Mouse (Mus musculus) thymus, adult 2 months (tissue): Measurements from ENCODE around the gene Tango2. TPM values are rescaled to one million over a fixed set of nuclear protein-coding genes. Genes with fewer than 3 reads are reported as not detected.

Experiments used
- DNase-seq: peaks from one replicate; pipeline ENCODE4 v3.0.0; 2021
- H3K27ac ChIP-seq: fragments of 200-500 bp; 2 replicates; pipeline ENCODE4 v1.5.1; 2012; ENCODE audit warnings: low read length, control low read depth; ENCODE audit not compliant: control insufficient read depth, insufficient read depth
- H3K27me3 ChIP-seq: fragments of 200-500 bp; 2 replicates; pipeline ENCODE4 v1.6.1; 2012; ENCODE audit warnings: mild to moderate bottlenecking, low read length, moderate library complexity, mixed read lengths; ENCODE audit not compliant: control insufficient read depth, insufficient read depth
- H3K36me3 ChIP-seq: fragments of 200-500 bp; 2 replicates; pipeline ENCODE4 v1.6.1; 2012; ENCODE audit warnings: mild to moderate bottlenecking, low read length, moderate library complexity; ENCODE audit not compliant: control insufficient read depth, insufficient read depth
- H3K4me1 ChIP-seq: fragments of 200-500 bp; replicated peaks from 2 replicates; pipeline ENCODE4 v1.6.1; 2012; ENCODE audit warnings: low read length; ENCODE audit not compliant: control insufficient read depth, insufficient read depth
- H3K4me3 ChIP-seq: fragments of 200-500 bp; 2 replicates; pipeline ENCODE4 v1.5.1; 2012; ENCODE audit warnings: mild to moderate bottlenecking, low read length, control low read depth, moderate library complexity; ENCODE audit not compliant: control insufficient read depth, insufficient read depth
- CTCF ChIP-seq: fragments of 200-500 bp; IDR thresholded peaks from 2 replicates; pipeline ENCODE4 v1.5.1; 2012; ENCODE audit warnings: mild to moderate bottlenecking, control low read depth, low read length, moderate library complexity, borderline replicate concordance; ENCODE audit not compliant: control insufficient read depth, poor library complexity, insufficient read depth; ENCODE audit errors: extremely low read depth
- POLR2A ChIP-seq: fragments of 200-500 bp; IDR thresholded peaks from 2 replicates; pipeline ENCODE4 v1.6.1; 2012; ENCODE audit warnings: mild to moderate bottlenecking, low read length, control low read depth, moderate library complexity; ENCODE audit not compliant: control insufficient read depth, poor library complexity, insufficient read depth; ENCODE audit errors: extremely low read depth
- WGBS: fragments of 180-500 bp; shearing (Covaris S2); methylation state at CpG from one replicate; pipeline ENCODE4 v1.1.7; 2018; 5-methylcytosine and 5-hydroxymethylcytosine counted together
- polyA plus RNA-seq: library from polyadenylated mRNA; depleted of rRNA; stranded (reverse); fragments of >200 nt; gene quantifications from 2 replicates; pipeline ENCODE4 v1.2.3, GENCODE M21; 2012

The Tango2 gene
- polyA plus RNA-seq, 1 experiment: 67.3 TPM

DNA sequence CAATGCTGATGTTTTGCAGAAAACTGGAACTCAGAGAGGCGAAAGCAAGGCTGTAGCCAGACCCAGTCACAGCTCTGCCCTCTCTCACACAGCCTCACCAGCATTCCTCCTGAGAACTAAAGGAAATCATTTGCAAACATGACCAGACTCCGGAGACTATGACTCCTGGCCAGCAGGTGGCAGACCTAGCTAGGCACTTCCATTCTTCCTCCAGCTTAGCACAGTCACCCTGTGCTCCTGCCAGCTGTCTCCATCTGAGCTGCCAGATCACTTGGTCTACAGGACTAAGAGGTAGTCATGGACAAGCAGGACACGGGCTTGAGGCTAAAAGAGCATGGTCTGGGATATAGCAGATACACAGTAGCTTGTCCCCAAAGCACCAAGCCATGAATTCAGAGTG, 2.7 kb downstream of the Tango2 start:
- DNase-seq: peak; percentile 84
- Histone ChIP-seq H3K4me3 (no peak overlapping the region), H3K27ac (no peak overlapping the region), H3K4me1 (peaks cover 21% of the 10 kb centered on the region), H3K36me3 (no peaks in the 10 kb centered on the region), H3K27me3 (peaks cover 14% of the 10 kb centered on the region)
- TF ChIP-seq POLR2A: no peak
- TF ChIP-seq CTCF: peak; percentile 77; the same call in 1 of the 2 replicates
- WGBS: 5% methylated on average over 3 of the region's 3 CpGs

GRCm38 (mm10) chr16:18343778-18344177, 4.1 kb downstream of the Tango2 start:
- H3K27ac ChIP-seq: no peak overlapping the region
- peaks cover 21% of the 10 kb centered on the region for H3K4me1 ChIP-seq
- H3K4me3 ChIP-seq: peak overlapping the region; percentile 61
- WGBS: under 1% methylated on average over 38 of the region's 38 CpGs
- no peaks in the 10 kb centered on the region for H3K36me3 ChIP-seq
- peak; percentile 98 for DNase-seq
- H3K27me3 ChIP-seq: peaks cover 5% of the 10 kb centered on the region
- TF ChIP-seq CTCF (peak; percentile 65; the same call in 1 of the 2 replicates), POLR2A (peak; percentile 92)

DNA sequence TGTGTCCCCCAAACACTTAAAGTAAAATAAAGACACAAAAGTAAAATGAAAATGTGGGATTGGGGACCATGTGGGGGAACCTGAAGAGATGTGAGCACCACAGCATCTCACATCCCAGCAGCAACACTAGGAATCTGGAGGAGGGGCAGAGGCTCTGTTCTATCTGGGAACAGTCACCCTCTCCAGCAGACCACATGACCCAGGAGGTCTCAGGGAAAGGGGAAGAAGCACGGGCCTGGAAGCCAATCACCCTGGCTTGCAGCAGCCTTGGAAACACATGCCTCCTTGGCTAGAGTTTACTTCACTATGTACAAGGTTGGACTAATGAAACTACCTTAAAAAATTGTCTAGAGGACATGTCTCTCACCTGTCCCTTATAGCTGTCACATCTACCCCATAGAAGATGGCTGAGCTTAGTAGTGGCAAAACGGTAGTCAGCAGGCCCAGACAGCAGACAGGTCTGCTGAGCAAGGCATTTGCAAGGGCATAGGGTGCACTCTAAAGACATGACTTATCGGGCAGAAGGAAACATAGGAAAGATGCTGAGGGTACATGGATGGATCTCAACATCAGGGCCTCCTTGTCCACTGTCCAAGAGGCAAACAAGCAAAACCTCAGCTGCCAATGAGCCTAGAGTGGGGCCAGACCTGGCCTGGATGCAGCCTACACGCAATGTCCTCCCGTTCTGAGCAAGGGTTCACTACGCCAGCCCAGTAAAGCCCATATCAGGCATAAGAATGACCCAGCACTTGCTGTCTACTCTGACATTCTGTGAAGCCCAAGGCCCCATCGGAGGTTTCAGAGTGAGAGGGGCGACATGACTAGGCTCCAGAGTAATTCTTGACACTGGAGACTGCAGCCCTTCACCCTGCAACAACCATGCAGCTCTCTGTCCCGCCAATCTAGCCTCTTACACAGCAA, 5.0 kb downstream of the Tango2 start:
- H3K27ac ChIP-seq: no peak overlapping the region
- 46% methylated on average over 9 of the region's 9 CpGs for WGBS

GRCm38 (mm10) chr16:18342076-18342475, 5.8 kb downstream of the Tango2 start:
- no peaks in the 10 kb centered on the region for H3K27me3 ChIP-seq
- peaks cover 14% of the 10 kb centered on the region for H3K4me1 ChIP-seq
- 97% methylated on average over 2 of the region's 2 CpGs for WGBS
- H3K27ac ChIP-seq: no peak overlapping the region
- H3K4me3 ChIP-seq: no peak overlapping the region
- peaks cover 6% of the 10 kb centered on the region; the same call in 1 of the 2 replicates for H3K36me3 ChIP-seq
- DNase-seq: no peak
- TF ChIP-seq CTCF: no peak
- TF ChIP-seq POLR2A: no peak

More for the DNA sequence above, 5.0 kb downstream of the Tango2 start:
- TF ChIP-seq POLR2A: no peak
- no peak for TF ChIP-seq CTCF
- Histone ChIP-seq H3K36me3 (peaks cover 6% of the 10 kb centered on the region; the same call in 1 of the 2 replicates), H3K4me1 (peaks cover 16% of the 10 kb centered on the region), H3K4me3 (peak overlapping the region; percentile 61), H3K27me3 (no peaks in the 10 kb centered on the region; the same call in 1 of the 2 replicates)
- peak; percentile 18 for DNase-seq

- Histone ChIP-seq H3K27me3 (no peaks in the 10 kb centered on the region), H3K4me3 (no peak overlapping the region), H3K4me1 (peaks cover 14% of the 10 kb centered on the region), H3K36me3 (peaks cover 6% of the 10 kb centered on the region; the same call in 1 of the 2 replicates), H3K27ac (no peak overlapping the region)
- WGBS: 97% methylated on average over 8 of the region's 8 CpGs
- no peak for DNase-seq
- no peak for TF ChIP-seq CTCF
- TF ChIP-seq POLR2A: no peak
Measured at GRCm38 (mm10) chr16:18341605-18342004, 6.3 kb downstream of the Tango2 start.

DNA sequence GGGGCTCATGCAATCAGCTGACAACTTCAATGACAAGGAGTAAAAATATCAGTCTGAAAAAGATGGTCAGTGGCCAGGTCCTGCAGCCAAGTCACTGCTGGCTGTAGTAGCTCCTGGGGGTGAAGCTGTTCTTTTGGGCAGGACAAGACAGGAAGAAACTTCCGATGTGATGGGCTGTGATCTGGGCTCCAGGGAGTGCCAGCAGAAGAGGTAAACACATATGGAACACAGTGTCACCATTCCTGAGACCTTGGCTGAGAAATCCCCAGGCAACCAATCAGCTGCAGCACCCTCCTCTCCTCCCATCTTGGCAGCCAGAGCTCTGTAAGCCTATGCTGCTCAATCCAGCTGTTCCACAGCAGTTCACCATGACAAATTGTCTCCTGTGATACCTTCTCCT, 8.0 kb downstream of the Tango2 start:
- DNase-seq: no peak

More for the DNA sequence above, 8.0 kb downstream of the Tango2 start:
- TF ChIP-seq CTCF: no peak
- no peak for TF ChIP-seq POLR2A
- H3K27ac ChIP-seq: no peak overlapping the region
- H3K4me1 ChIP-seq: peaks cover 14% of the 10 kb centered on the region
- peaks cover 6% of the 10 kb centered on the region; the same call in 1 of the 2 replicates for H3K36me3 ChIP-seq
- 85% methylated on average over 1 of the region's 1 CpGs for WGBS
- H3K4me3 ChIP-seq: no peak overlapping the region
- H3K27me3 ChIP-seq: no peaks in the 10 kb centered on the region
